Mouse (Mus musculus) limb, embryonic 14.5 days (tissue): ENCODE results near the gene Gps2. TPM values are rescaled to one million over a fixed set of nuclear protein-coding genes. Genes with fewer than 3 reads are reported as not detected.
A peak's percentile ranks its signal among the peaks of the same experiment; 100 is the strongest.

ENCODE experiments used
- ATAC-seq: fragments of 200-750 bp; cut with Nextera tagmentation; 2 replicates; pipeline ENCODE4 v1.8.0; 2017; ENCODE audit warnings: low read depth, moderate number of reproducible peaks, moderate TSS enrichment; ENCODE audit not compliant: low FRiP score
- DNase-seq: peaks from one replicate; pipeline ENCODE4 v3.0.0-alpha.2; 2015; ENCODE audit warnings: low spot score
- H3K27ac ChIP-seq: fragments of 300-500 bp; sonication (generic); replicated peaks from 2 replicates; pipeline ENCODE4 v1.5.1; 2014; ENCODE audit warnings: low read depth, mild to moderate bottlenecking, low read length, moderate library complexity, mixed read lengths
- H3K27me3 ChIP-seq: fragments of 300-500 bp; sonication (generic); 2 replicates; pipeline ENCODE4 v1.6.1; 2014; ENCODE audit warnings: low read length, mixed read lengths; ENCODE audit not compliant: control insufficient read depth, insufficient read depth
- H3K36me3 ChIP-seq: fragments of 300-500 bp; sonication (generic); 2 replicates; pipeline ENCODE4 v1.6.1; 2014; ENCODE audit warnings: mild to moderate bottlenecking, low read length, moderate library complexity, mixed read lengths; ENCODE audit not compliant: control insufficient read depth, insufficient read depth
- H3K4me1 ChIP-seq: fragments of 300-500 bp; sonication (generic); 2 replicates; pipeline ENCODE4 v1.6.1; 2014; ENCODE audit warnings: antibody characterized with exemption, low read length, mixed read lengths; ENCODE audit not compliant: control insufficient read depth, insufficient read depth
- H3K4me2 ChIP-seq: fragments of 300-500 bp; sonication (generic); replicated peaks from 2 replicates; pipeline ENCODE4 v1.6.1; 2014; ENCODE audit warnings: low read depth, mild to moderate bottlenecking, low read length, moderate library complexity; ENCODE audit not compliant: severe bottlenecking
- H3K4me3 ChIP-seq: fragments of 300-500 bp; sonication (generic); replicated peaks from 2 replicates; pipeline ENCODE4 v1.5.1; 2014; ENCODE audit warnings: low read length
- H3K9ac ChIP-seq: fragments of 300-500 bp; sonication (generic); 2 replicates; pipeline ENCODE4 v1.6.1; 2014; ENCODE audit warnings: mild to moderate bottlenecking, low read depth, low read length, moderate library complexity; ENCODE audit not compliant: severe bottlenecking
- H3K9me3 ChIP-seq: fragments of 300-500 bp; sonication (generic); 2 replicates; pipeline ENCODE4 v1.6.1; 2016; ENCODE audit warnings: low read length; ENCODE audit not compliant: control insufficient read depth
- POLR2A ChIP-seq: fragments of 200-500 bp; IDR thresholded peaks from 2 replicates; pipeline ENCODE4 v1.8.0; 2012; ENCODE audit warnings: inconsistent platforms, mild to moderate bottlenecking, moderate library complexity, borderline replicate concordance; ENCODE audit not compliant: insufficient read depth, insufficient read length; ENCODE audit errors: extremely low read depth
- WGBS: fragments of 180-500 bp; shearing (Covaris S2); extraction: QIAGEN DNeasy Blood & Tissue Kit; methylation state at CpG from one replicate; pipeline ENCODE4 v1.1.7; 2014; 5-methylcytosine and 5-hydroxymethylcytosine counted together
- polyA plus RNA-seq, 2 experiments: library from polyadenylated mRNA; depleted of rRNA in 1 of 2; stranded (reverse) in 1 of 2; unstranded in 1 of 2; fragments of >200 nt; fragmentation: Nextera tagmentation in 1 of 2; extraction: Ambion mirVana in 1 of 2; gene quantifications; 2 replicates each; pipeline versions ENCODE4 v1.2.1 to v1.2.3; 2012 to 2014

Gene Gps2
- polyA plus RNA-seq, 2 experiments: 67.3 to 94.0 TPM

DNA sequence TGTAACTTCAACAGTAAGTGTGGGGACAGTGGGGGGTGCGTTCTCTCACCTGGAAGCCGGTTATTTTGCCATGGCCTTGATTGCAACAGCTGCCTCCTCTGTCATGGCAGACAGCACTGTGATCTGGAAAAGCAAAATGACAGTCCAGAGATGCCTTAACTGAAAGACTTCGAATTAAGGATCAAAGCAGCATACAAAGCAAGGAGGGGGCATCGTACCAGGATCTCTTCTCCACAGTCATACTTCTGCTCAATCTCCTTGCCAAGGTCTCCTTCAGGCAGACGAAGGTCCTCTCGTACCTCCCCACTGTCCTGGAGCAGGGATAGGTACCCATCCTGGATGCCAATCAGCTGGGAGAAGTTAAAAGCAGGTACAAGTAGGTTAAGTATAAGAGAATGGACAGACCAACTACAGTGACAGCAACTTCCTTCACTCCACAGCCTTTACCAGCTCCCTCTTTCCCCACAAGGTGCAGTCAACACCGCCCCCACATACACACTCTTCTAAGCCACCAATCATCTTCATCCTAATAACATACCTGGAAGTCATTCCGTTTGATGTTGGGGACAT is 3.8 kb downstream of the Gps2 start:
- WGBS: 86% methylated on average over 8 of the region's 8 CpGs
- H3K9ac ChIP-seq: no peak overlapping the region
- TF ChIP-seq POLR2A: no peak
- DNase-seq (no peak), ATAC-seq (no peak)
- H3K4me1 ChIP-seq: peaks cover 21% of the 10 kb centered on the region
- no peak overlapping the region for H3K4me3 ChIP-seq
- H3K36me3 ChIP-seq: peaks cover 54% of the 10 kb centered on the region
- no peaks in the 10 kb centered on the region for H3K9me3 ChIP-seq
- no peak overlapping the region for H3K27ac ChIP-seq
- H3K27me3 ChIP-seq: no peaks in the 10 kb centered on the region
- H3K4me2 ChIP-seq: no peak overlapping the region

GRCm38 (mm10) chr11:69918118-69918517 is 4.4 kb downstream of the Gps2 start:
- ATAC-seq (no peak), DNase-seq (no peak)
- 70% methylated on average over 5 of the region's 5 CpGs for WGBS
- Histone ChIP-seq H3K9me3 (no peaks in the 10 kb centered on the region), H3K27me3 (no peaks in the 10 kb centered on the region), H3K9ac (no peak overlapping the region), H3K27ac (no peak overlapping the region), H3K4me3 (no peak overlapping the region), H3K4me2 (no peak overlapping the region), H3K4me1 (peaks cover 25% of the 10 kb centered on the region), H3K36me3 (peaks cover 47% of the 10 kb centered on the region)
- no peak for TF ChIP-seq POLR2A

DNA sequence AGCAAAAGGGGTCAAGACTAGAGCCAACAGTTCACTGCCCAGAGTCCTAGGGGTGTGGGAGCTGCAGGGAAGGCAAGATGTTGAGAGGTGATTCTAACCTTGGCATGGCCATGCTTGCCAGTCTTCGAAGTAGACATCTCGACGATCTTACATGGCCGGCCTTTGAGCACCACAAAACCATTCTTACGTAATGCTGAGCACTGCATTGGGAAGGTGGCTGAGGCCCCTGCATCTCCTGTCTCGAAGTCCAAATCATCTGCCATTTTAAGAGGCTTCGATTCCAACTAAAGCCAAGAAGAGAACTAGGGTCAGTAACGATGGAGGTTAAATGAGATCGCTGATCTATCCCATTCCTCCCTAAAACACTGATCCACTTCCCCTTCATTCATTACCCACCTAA is 5.4 kb downstream of the Gps2 start:
- Histone ChIP-seq H3K9me3 (no peaks in the 10 kb centered on the region), H3K9ac (no peak overlapping the region), H3K27ac (no peak overlapping the region), H3K27me3 (no peaks in the 10 kb centered on the region), H3K4me1 (peaks cover 23% of the 10 kb centered on the region), H3K4me2 (peak overlapping the region; percentile 88), H3K4me3 (peak overlapping the region; percentile 97), H3K36me3 (peaks cover 44% of the 10 kb centered on the region)
- DNase-seq (no peak), ATAC-seq (no peak)
- WGBS: 78% methylated on average over 9 of the region's 9 CpGs
- TF ChIP-seq POLR2A: no peak

- Histone ChIP-seq H3K4me2 (peak overlapping the region; percentile 88), H3K4me3 (peak overlapping the region; percentile 97), H3K4me1 (peaks cover 21% of the 10 kb centered on the region), H3K9me3 (no peaks in the 10 kb centered on the region), H3K27ac (peak overlapping the region; percentile 88), H3K27me3 (no peaks in the 10 kb centered on the region), H3K9ac (peak overlapping the region; percentile 93), H3K36me3 (peaks cover 43% of the 10 kb centered on the region)
- DNase-seq (peak; percentile 78), ATAC-seq (no peak)
- no peak for TF ChIP-seq POLR2A
- WGBS: under 1% methylated on average over 17 of the region's 17 CpGs
Observed at GRCm38 (mm10) chr11:69919661-69920265, 6.1 kb downstream of the Gps2 start.

- H3K9ac ChIP-seq: peak overlapping the region; percentile 93
- peak overlapping the region; percentile 88 for H3K27ac ChIP-seq
- peaks cover 14% of the 10 kb centered on the region for H3K4me1 ChIP-seq
- peak overlapping the region; percentile 88 for H3K4me2 ChIP-seq
- TF ChIP-seq POLR2A: no peak
- H3K36me3 ChIP-seq: peaks cover 36% of the 10 kb centered on the region
- H3K9me3 ChIP-seq: no peaks in the 10 kb centered on the region
- peak overlapping the region; percentile 97 for H3K4me3 ChIP-seq
- no peaks in the 10 kb centered on the region for H3K27me3 ChIP-seq
- WGBS: under 1% methylated on average over 30 of the region's 65 CpGs
- ATAC-seq (no peak), DNase-seq (peak; percentile 22)
Observed at GRCm38 (mm10) chr11:69920266-69921031, 6.8 kb downstream of the Gps2 start.
